Mouse (Mus musculus) liver, embryonic 14.5 days (tissue): Measurements from ENCODE around the gene Wipf2. TPM values are rescaled to one million over a fixed set of nuclear protein-coding genes. Genes with fewer than 3 reads are reported as not detected.

Source experiments
- ATAC-seq: fragments of 200-750 bp; cut with Nextera tagmentation; 2 replicates; pipeline ENCODE4 v1.8.0; 2017; ENCODE audit warnings: moderate number of reproducible peaks, mild to moderate bottlenecking, moderate library complexity; ENCODE audit not compliant: insufficient read depth
- DNase-seq, 3 experiments: peaks; one replicate each; pipeline ENCODE4 v3.0.0-alpha.2; 2012 to 2013; ENCODE audit warnings: low read depth in 3 of 3, low spot score in 3 of 3
- H3K27ac ChIP-seq: fragments of 300-500 bp; sonication (generic); 2 replicates; pipeline ENCODE4 v1.5.1; 2014; ENCODE audit warnings: moderate library complexity, mild to moderate bottlenecking, control low read depth, inconsistent platforms
- H3K27me3 ChIP-seq: fragments of 300-500 bp; sonication (generic); 2 replicates; pipeline ENCODE4 v1.6.1; 2014; ENCODE audit warnings: mild to moderate bottlenecking, low read length, moderate library complexity; ENCODE audit not compliant: control insufficient read depth, insufficient read depth
- H3K36me3 ChIP-seq: fragments of 300-500 bp; sonication (generic); replicated peaks from 2 replicates; pipeline ENCODE4 v1.6.1; 2014; ENCODE audit warnings: low read depth; ENCODE audit not compliant: control insufficient read depth, insufficient read depth
- H3K4me1 ChIP-seq, 2 experiments: fragments of 200-500 bp in 1 of 2; fragments of 300-500 bp in 1 of 2; sonication (generic) in 1 of 2; replicated peaks; 2 replicates each; pipeline ENCODE4 v1.6.1; 2012 to 2014; ENCODE audit warnings: antibody characterized with exemption in 1 of 2, inconsistent platforms in 1 of 2, low read length in 1 of 2; ENCODE audit not compliant: control insufficient read depth in 2 of 2, insufficient read depth in 2 of 2
- H3K4me2 ChIP-seq: fragments of 300-500 bp; sonication (generic); 2 replicates; pipeline ENCODE4 v1.6.1; 2014; ENCODE audit warnings: low read depth, mild to moderate bottlenecking, control low read depth, moderate library complexity
- H3K4me3 ChIP-seq, 2 experiments: fragments of 200-500 bp in 1 of 2; fragments of 300-500 bp in 1 of 2; sonication (generic) in 1 of 2; 2 replicates each; pipeline ENCODE4 v1.5.1; 2012 to 2014; ENCODE audit warnings: low read depth in 2 of 2, low read length in 2 of 2, mild to moderate bottlenecking in 2 of 2, control low read depth in 1 of 2, inconsistent platforms in 1 of 2, moderate library complexity in 1 of 2; ENCODE audit not compliant: insufficient read depth in 1 of 2
- H3K9ac ChIP-seq: fragments of 300-500 bp; sonication (generic); replicated peaks from 2 replicates; pipeline ENCODE4 v1.6.1; 2014; ENCODE audit warnings: mild to moderate bottlenecking, control low read depth, moderate library complexity
- H3K9me3 ChIP-seq: fragments of 300-500 bp; sonication (generic); 2 replicates; pipeline ENCODE4 v1.6.1; 2016; ENCODE audit warnings: low read length, mixed read lengths; ENCODE audit not compliant: control insufficient read depth
- CTCF ChIP-seq: IDR thresholded peaks from 2 replicates; pipeline ENCODE4 v1.5.1; 2016; ENCODE audit warnings: antibody characterized with exemption, low read depth, control low read depth
- EP300 ChIP-seq: IDR thresholded peaks from 2 replicates; pipeline ENCODE4 v1.6.1; 2016; ENCODE audit warnings: antibody characterized with exemption, low read depth
- WGBS: fragments of 180-500 bp; shearing (Covaris S2); extraction: QIAGEN DNeasy Blood & Tissue Kit; methylation state at CpG from one replicate; pipeline ENCODE4 v1.1.7; 2014; ENCODE audit not compliant: insufficient replicate concordance; 5-methylcytosine and 5-hydroxymethylcytosine counted together
- polyA plus RNA-seq, 2 experiments: library from polyadenylated mRNA; depleted of rRNA in 1 of 2; stranded (reverse) in 1 of 2; unstranded in 1 of 2; fragments of >200 nt; fragmentation: Nextera tagmentation in 1 of 2; extraction: Ambion mirVana in 1 of 2; gene quantifications; 2 replicates each; pipeline versions ENCODE4 v1.2.1 to v1.2.3; 2012 to 2014

The Wipf2 gene
- polyA plus RNA-seq, 2 experiments: 1.1 to 2.1 TPM

DNA sequence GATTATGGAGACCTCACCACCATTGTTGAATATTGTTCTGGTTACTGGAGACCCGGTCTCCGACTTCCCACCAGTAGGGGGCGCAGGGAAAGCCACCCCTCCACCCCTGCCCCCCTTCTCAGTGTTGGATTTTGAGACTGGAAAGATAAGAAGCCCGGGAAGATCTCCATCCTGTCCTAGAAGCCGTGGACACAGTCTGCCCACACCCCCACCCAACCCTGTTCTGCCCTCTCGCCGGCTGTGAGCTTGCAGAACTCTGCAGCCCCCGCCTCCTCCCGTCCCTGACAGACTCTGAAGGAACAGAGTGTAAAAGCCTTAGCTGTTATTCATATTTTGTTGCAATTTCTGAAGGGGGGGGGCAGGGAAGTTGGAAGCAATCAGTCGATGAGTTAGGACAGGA lies 90.9 kb downstream of the Wipf2 start:
- TF ChIP-seq EP300 (no peak), CTCF (peak; percentile 72)
- 11% methylated on average over 10 of the region's 10 CpGs for WGBS
- DNase-seq: no peak

More for the DNA sequence above, 90.9 kb downstream of the Wipf2 start:
- H3K4me2 ChIP-seq: peak overlapping the region; percentile 8
- peak; percentile 16; the same call in 1 of the 2 replicates for ATAC-seq
- no peak overlapping the region for H3K9ac ChIP-seq
- H3K4me3 ChIP-seq: no peak overlapping the region
- no peaks in the 10 kb centered on the region for H3K9me3 ChIP-seq
- H3K4me1 ChIP-seq: peaks cover 4 to 23% of the 10 kb centered on the region in 2 experiments; a peak in 3 of 4 replicates
- H3K36me3 ChIP-seq: no peaks in the 10 kb centered on the region
- no peaks in the 10 kb centered on the region for H3K27me3 ChIP-seq
- no peak overlapping the region for H3K27ac ChIP-seq

Other genes starting within 250 kb of the Wipf2 start
- gene Gm12355, start 238.0 kb upstream of the Wipf2 start, polyA plus RNA-seq (2012; rRNA removed): 0.03 and 0.19 TPM in 2 replicates
- 0.47 and 0.68 TPM in 2 replicates for gene Gm12355, start 238.0 kb upstream of the Wipf2 start, polyA plus RNA-seq (2014; fragmentation: Nextera tagmentation; extraction: Ambion mirVana)
- gene Gsdma3, start 237.3 kb upstream of the Wipf2 start, polyA plus RNA-seq (2012; rRNA removed): not detected in 2 replicates
- not detected in 2 replicates for gene Gsdma3, start 237.3 kb upstream of the Wipf2 start, polyA plus RNA-seq (2014; fragmentation: Nextera tagmentation; extraction: Ambion mirVana)
- not detected in 2 replicates for gene Gsdma2, start 216.9 kb upstream of the Wipf2 start, polyA plus RNA-seq (2012; rRNA removed)
- not detected in 2 replicates for gene Gsdma2, start 216.9 kb upstream of the Wipf2 start, polyA plus RNA-seq (2014; fragmentation: Nextera tagmentation; extraction: Ambion mirVana)
- 0.01 TPM in 1 of 2 replicates, not detected in the other for gene Gsdma, start 199.3 kb upstream of the Wipf2 start, polyA plus RNA-seq (2012; rRNA removed)
- not detected in 2 replicates for gene Gsdma, start 199.3 kb upstream of the Wipf2 start, polyA plus RNA-seq (2014; fragmentation: Nextera tagmentation; extraction: Ambion mirVana)
- 73.6 and 75.7 TPM in 2 replicates for gene Psmd3, start 181.1 kb upstream of the Wipf2 start, polyA plus RNA-seq (2012; rRNA removed)
- gene Psmd3, start 181.1 kb upstream of the Wipf2 start, polyA plus RNA-seq (2014; fragmentation: Nextera tagmentation; extraction: Ambion mirVana): 55.3 and 67.1 TPM in 2 replicates
- not detected in 2 replicates for gene Csf3, start 162.4 kb upstream of the Wipf2 start, polyA plus RNA-seq (2012; rRNA removed)
- gene Csf3, start 162.4 kb upstream of the Wipf2 start, polyA plus RNA-seq (2014; fragmentation: Nextera tagmentation; extraction: Ambion mirVana): not detected in 2 replicates
- gene Med24, start 134.2 kb upstream of the Wipf2 start, polyA plus RNA-seq (2012; rRNA removed): 25.0 and 29.6 TPM in 2 replicates
- 21.3 and 25.6 TPM in 2 replicates for gene Med24, start 134.2 kb upstream of the Wipf2 start, polyA plus RNA-seq (2014; fragmentation: Nextera tagmentation; extraction: Ambion mirVana)
- 14.6 and 15.6 TPM in 2 replicates for gene Thra, start 123.0 kb upstream of the Wipf2 start, polyA plus RNA-seq (2012; rRNA removed)
- 8.3 and 10.0 TPM in 2 replicates for gene Thra, start 123.0 kb upstream of the Wipf2 start, polyA plus RNA-seq (2014; fragmentation: Nextera tagmentation; extraction: Ambion mirVana)
- gene Nr1d1, start 88.3 kb upstream of the Wipf2 start, polyA plus RNA-seq (2012; rRNA removed): 0.54 and 0.65 TPM in 2 replicates
- gene Nr1d1, start 88.3 kb upstream of the Wipf2 start, polyA plus RNA-seq (2014; fragmentation: Nextera tagmentation; extraction: Ambion mirVana): 0.56 and 0.58 TPM in 2 replicates
- gene Msl1, start 68.1 kb upstream of the Wipf2 start, polyA plus RNA-seq (2012; rRNA removed): 11.5 and 15.8 TPM in 2 replicates
- 4.5 and 4.9 TPM in 2 replicates for gene Msl1, start 68.1 kb upstream of the Wipf2 start, polyA plus RNA-seq (2014; fragmentation: Nextera tagmentation; extraction: Ambion mirVana)
- gene Casc3, start 58.7 kb upstream of the Wipf2 start, polyA plus RNA-seq (2012; rRNA removed): 12.2 and 12.7 TPM in 2 replicates
- 11.5 and 13.0 TPM in 2 replicates for gene Casc3, start 58.7 kb upstream of the Wipf2 start, polyA plus RNA-seq (2014; fragmentation: Nextera tagmentation; extraction: Ambion mirVana)
- gene Rapgefl1, start 26.9 kb upstream of the Wipf2 start, polyA plus RNA-seq (2012; rRNA removed): 0.52 and 0.55 TPM in 2 replicates
- gene Rapgefl1, start 26.9 kb upstream of the Wipf2 start, polyA plus RNA-seq (2014; fragmentation: Nextera tagmentation; extraction: Ambion mirVana): 0.05 and 0.06 TPM in 2 replicates
- gene Cdc6, start 44.2 kb downstream of the Wipf2 start, polyA plus RNA-seq (2012; rRNA removed): 16.9 and 28.6 TPM in 2 replicates
- gene Cdc6, start 44.2 kb downstream of the Wipf2 start, polyA plus RNA-seq (2014; fragmentation: Nextera tagmentation; extraction: Ambion mirVana): 64.1 and 71.0 TPM in 2 replicates
- 1.9 and 2.3 TPM in 2 replicates for gene Rara, start 64.2 kb downstream of the Wipf2 start, polyA plus RNA-seq (2012; rRNA removed)
- gene Rara, start 64.2 kb downstream of the Wipf2 start, polyA plus RNA-seq (2014; fragmentation: Nextera tagmentation; extraction: Ambion mirVana): 3.0 and 3.2 TPM in 2 replicates
- not detected in 2 replicates for gene Gjd3, start 119.4 kb downstream of the Wipf2 start, polyA plus RNA-seq (2012; rRNA removed)
- not detected in 2 replicates for gene Gjd3, start 119.4 kb downstream of the Wipf2 start, polyA plus RNA-seq (2014; fragmentation: Nextera tagmentation; extraction: Ambion mirVana)
- 57.7 and 108 TPM in 2 replicates for gene Top2a, start 160.6 kb downstream of the Wipf2 start, polyA plus RNA-seq (2012; rRNA removed)
- gene Top2a, start 160.6 kb downstream of the Wipf2 start, polyA plus RNA-seq (2014; fragmentation: Nextera tagmentation; extraction: Ambion mirVana): 197 and 214 TPM in 2 replicates
- 60.6 and 71.4 TPM in 2 replicates for gene Igfbp4, start 177.6 kb downstream of the Wipf2 start, polyA plus RNA-seq (2012; rRNA removed)
- gene Igfbp4, start 177.6 kb downstream of the Wipf2 start, polyA plus RNA-seq (2014; fragmentation: Nextera tagmentation; extraction: Ambion mirVana): 115 and 123 TPM in 2 replicates
- gene Tns4, start 225.7 kb downstream of the Wipf2 start, polyA plus RNA-seq (2012; rRNA removed): 0.36 and 0.42 TPM in 2 replicates
- gene Tns4, start 225.7 kb downstream of the Wipf2 start, polyA plus RNA-seq (2014; fragmentation: Nextera tagmentation; extraction: Ambion mirVana): 0.09 and 0.33 TPM in 2 replicates